Mouse (Mus musculus) liver, embryonic 13.5 days (tissue): Measurements from ENCODE around the gene Efcc1. TPM values are rescaled to one million over a fixed set of nuclear protein-coding genes. Genes with fewer than 3 reads are reported as not detected.
"Not testable (repeated sequence)": the region's sequence is repeated elsewhere in the genome, so short reads cannot be mapped to it uniquely, and the experiment has no call there.

Experiments used
- ATAC-seq: fragments of 200-750 bp; cut with Nextera tagmentation; 2 replicates; pipeline ENCODE4 v1.8.0; 2017; ENCODE audit warnings: low read depth, mild to moderate bottlenecking, moderate number of reproducible peaks, moderate library complexity
- DNase-seq: peaks from one replicate; pipeline ENCODE4 v3.0.0; 2022
- H3K27ac ChIP-seq: fragments of 300-500 bp; sonication (generic); 2 replicates; pipeline ENCODE4 v1.5.1; 2015; ENCODE audit warnings: moderate library complexity, mild to moderate bottlenecking, inconsistent platforms
- H3K27me3 ChIP-seq: fragments of 300-500 bp; sonication (generic); 2 replicates; pipeline ENCODE4 v1.6.1; 2015; ENCODE audit warnings: mild to moderate bottlenecking, inconsistent platforms
- H3K36me3 ChIP-seq: fragments of 300-500 bp; sonication (generic); 2 replicates; pipeline ENCODE4 v1.6.1; 2015; ENCODE audit warnings: mild to moderate bottlenecking, inconsistent platforms
- H3K4me1 ChIP-seq: fragments of 300-500 bp; sonication (generic); replicated peaks from 2 replicates; pipeline ENCODE4 v1.6.1; 2015; ENCODE audit warnings: inconsistent platforms
- H3K4me2 ChIP-seq: fragments of 300-500 bp; sonication (generic); 2 replicates; pipeline ENCODE4 v1.6.1; 2015; ENCODE audit warnings: inconsistent platforms, mild to moderate bottlenecking, moderate library complexity
- H3K4me3 ChIP-seq: fragments of 300-500 bp; sonication (generic); replicated peaks from 2 replicates; pipeline ENCODE4 v1.5.1; 2015; ENCODE audit warnings: mild to moderate bottlenecking, inconsistent platforms
- H3K9ac ChIP-seq: fragments of 300-500 bp; sonication (generic); 2 replicates; pipeline ENCODE4 v1.6.1; 2015; ENCODE audit warnings: mild to moderate bottlenecking, inconsistent platforms
- H3K9me3 ChIP-seq: fragments of 300-500 bp; sonication (generic); replicated peaks from 2 replicates; pipeline ENCODE4 v1.6.1; 2016; ENCODE audit warnings: inconsistent platforms
- WGBS: fragments of 180-500 bp; shearing (Covaris S2); methylation state at CpG from one replicate; pipeline ENCODE4 v1.1.7; 2015; ENCODE audit not compliant: insufficient replicate concordance; 5-methylcytosine and 5-hydroxymethylcytosine counted together
- polyA plus RNA-seq: library from polyadenylated mRNA; unstranded; fragments of >200 nt; fragmentation: Nextera tagmentation; extraction: Ambion mirVana; gene quantifications from 2 replicates; pipeline ENCODE4 v1.2.1, GENCODE M21; 2015

The Efcc1 gene
- polyA plus RNA-seq, 1 experiment from 2014 or later: 0.35 TPM

- H3K4me2 ChIP-seq: peak overlapping the region; percentile 40
- peak overlapping the region; percentile 64 for H3K9ac ChIP-seq
Measured at GRCm38 (mm10) chr6:87763376-87764280, 33.0 kb downstream of the Efcc1 start.

GRCm38 (mm10) chr6:87764296-87764695 is 33.6 kb downstream of the Efcc1 start:
- not testable (repeated sequence) for H3K9me3 ChIP-seq, H3K9ac ChIP-seq, ATAC-seq, DNase-seq, H3K4me2 ChIP-seq, H3K36me3 ChIP-seq, H3K4me3 ChIP-seq, H3K27me3 ChIP-seq
- H3K4me1 ChIP-seq: peaks cover 39% of the 10 kb centered on the region
- 92% methylated on average over 2 of the region's 2 CpGs for WGBS
- peak overlapping the region; percentile 40; the same call in 1 of the 2 replicates for H3K27ac ChIP-seq

More at GRCm38 (mm10) chr6:87763376-87764280, 33.0 kb downstream of the Efcc1 start:
- H3K4me3 ChIP-seq: 0 out of 2 replicates have a peak overlapping the region, but pooled peaks have one; percentile 1
- H3K9me3 ChIP-seq: peaks cover 3% of the 10 kb centered on the region
- ATAC-seq (peak; percentile 99), DNase-seq (peak; percentile 80)
- H3K27me3 ChIP-seq: no peaks in the 10 kb centered on the region
- 40% methylated on average over 4 of the region's 4 CpGs for WGBS
- no peaks in the 10 kb centered on the region for H3K36me3 ChIP-seq
- H3K4me1 ChIP-seq: peaks cover 39% of the 10 kb centered on the region
- H3K27ac ChIP-seq: peak overlapping the region; percentile 92

- H3K36me3 ChIP-seq: no peaks in the 10 kb centered on the region
- H3K4me3 ChIP-seq: no peak overlapping the region
- no peak overlapping the region for H3K27ac ChIP-seq
- 0 out of 2 replicates have a peak, but pooled peaks cover 2% of the 10 kb centered on the region for H3K27me3 ChIP-seq
- WGBS: 42% methylated on average over 8 of the region's 8 CpGs
- DNase-seq (no peak), ATAC-seq (peak; percentile 52; the same call in 1 of the 2 replicates)
- H3K4me1 ChIP-seq: peaks cover 1% of the 10 kb centered on the region
- H3K9me3 ChIP-seq: no peaks in the 10 kb centered on the region
- no peak overlapping the region for H3K9ac ChIP-seq
- no peak overlapping the region for H3K4me2 ChIP-seq
Measured at GRCm38 (mm10) chr6:87770626-87771025, 40.0 kb downstream of the Efcc1 start.

GRCm38 (mm10) chr6:87774466-87774865 is 43.8 kb downstream of the Efcc1 start:
- Histone ChIP-seq H3K27me3 (0 out of 2 replicates have a peak, but pooled peaks cover 2% of the 10 kb centered on the region), H3K9ac (no peak overlapping the region), H3K4me3 (no peak overlapping the region), H3K9me3 (no peaks in the 10 kb centered on the region), H3K36me3 (peaks cover 6% of the 10 kb centered on the region), H3K4me2 (no peak overlapping the region), H3K27ac (no peak overlapping the region), H3K4me1 (peaks cover 40% of the 10 kb centered on the region)
- no peak for DNase-seq
- WGBS: 33% methylated on average over 1 of the region's 1 CpGs
- no peak for ATAC-seq

- H3K4me1 ChIP-seq: peaks cover 43% of the 10 kb centered on the region
- H3K9ac ChIP-seq: no peak overlapping the region
- 0 out of 2 replicates have a peak, but pooled peaks cover 2% of the 10 kb centered on the region for H3K27me3 ChIP-seq
- ATAC-seq (no peak), DNase-seq (no peak)
- H3K36me3 ChIP-seq: peaks cover 6% of the 10 kb centered on the region
- H3K4me3 ChIP-seq: no peak overlapping the region
- WGBS: 48% methylated on average over 9 of the region's 9 CpGs
- no peaks in the 10 kb centered on the region for H3K9me3 ChIP-seq
- no peak overlapping the region for H3K4me2 ChIP-seq
- H3K27ac ChIP-seq: no peak overlapping the region
Measured at GRCm38 (mm10) chr6:87774909-87775308, 44.2 kb downstream of the Efcc1 start.

GRCm38 (mm10) chr6:87775588-87776245 is 45.0 kb downstream of the Efcc1 start:
- peak; percentile 98 for ATAC-seq
- 11% methylated on average over 3 of the region's 3 CpGs for WGBS
- Histone ChIP-seq H3K4me1 (peaks cover 44% of the 10 kb centered on the region), H3K36me3 (peaks cover 6% of the 10 kb centered on the region), H3K4me3 (peak overlapping the region; percentile 50), H3K27ac (peak overlapping the region; percentile 94), H3K9ac (peak overlapping the region; percentile 73), H3K27me3 (0 out of 2 replicates have a peak, but pooled peaks cover 2% of the 10 kb centered on the region), H3K9me3 (no peaks in the 10 kb centered on the region), H3K4me2 (peak overlapping the region; percentile 62)
- DNase-seq: peak; percentile 87

- Histone ChIP-seq H3K9ac (peak overlapping the region; percentile 73), H3K4me1 (peaks cover 44% of the 10 kb centered on the region), H3K4me2 (peak overlapping the region; percentile 62), H3K27ac (peak overlapping the region; percentile 94), H3K9me3 (no peaks in the 10 kb centered on the region), H3K27me3 (0 out of 2 replicates have a peak, but pooled peaks cover 2% of the 10 kb centered on the region), H3K4me3 (peak overlapping the region; percentile 50), H3K36me3 (peaks cover 6% of the 10 kb centered on the region)
- no peak for DNase-seq
- 64% methylated on average over 1 of the region's 1 CpGs for WGBS
- no peak for ATAC-seq
Measured at GRCm38 (mm10) chr6:87776663-87777062, 46.0 kb downstream of the Efcc1 start.

GRCm38 (mm10) chr6:87777842-87778241 is 47.2 kb downstream of the Efcc1 start, which contains the start of gene Gp9:
Gp9 (plus strand) TSS chr6:87778072.
- Histone ChIP-seq H3K27me3 (0 out of 2 replicates have a peak, but pooled peaks cover 2% of the 10 kb centered on the region), H3K9me3 (no peaks in the 10 kb centered on the region), H3K36me3 (peaks cover 6% of the 10 kb centered on the region), H3K27ac (peak within 1 kb of the TSS; percentile 94), H3K4me3 (peak within 1 kb of the TSS; percentile 50), H3K9ac (peak within 1 kb of the TSS; percentile 73), H3K4me1 (peaks cover 44% of the 10 kb centered on the region), H3K4me2 (peak within 1 kb of the TSS; percentile 62)
- no peak for DNase-seq
- 28% methylated on average over 2 of the region's 2 CpGs for whole genome bisulfite sequencing
- no peak for ATAC-seq

- peaks cover 6% of the 10 kb centered on the region for H3K36me3 ChIP-seq
- WGBS: 55% methylated on average over 11 of the region's 11 CpGs
- no peaks in the 10 kb centered on the region for H3K9me3 ChIP-seq
- H3K27ac ChIP-seq: peak overlapping the region; percentile 94
- H3K9ac ChIP-seq: peak overlapping the region; percentile 73
- H3K27me3 ChIP-seq: 0 out of 2 replicates have a peak, but pooled peaks cover 2% of the 10 kb centered on the region
- no peak for DNase-seq
- peaks cover 48% of the 10 kb centered on the region for H3K4me1 ChIP-seq
- no peak for ATAC-seq
- H3K4me2 ChIP-seq: peak overlapping the region; percentile 62
- no peak overlapping the region for H3K4me3 ChIP-seq
Measured at GRCm38 (mm10) chr6:87778294-87779173, 47.9 kb downstream of the Efcc1 start.
